Mouse (Mus musculus) left cerebral cortex, adult 8-10 months (tissue): ENCODE measurements around the gene Cux2. TPM values are rescaled to one million over a fixed set of nuclear protein-coding genes. Genes with fewer than 3 reads are reported as not detected.

Experiments used
- DNase-seq, 2 experiments: peaks; one replicate each; pipeline ENCODE4 v3.0.0; 2022; ENCODE audit warnings: low spot score in 2 of 2
- total RNA-seq, 4 experiments: library from RNA; stranded (reverse); gene quantifications; 2 replicates each; pipeline ENCODE4 v1.2.4; 2022

Cux2 gene
- total RNA-seq, 4 experiments from 2014 or later: 150 to 185 (median 160) TPM

DNA sequence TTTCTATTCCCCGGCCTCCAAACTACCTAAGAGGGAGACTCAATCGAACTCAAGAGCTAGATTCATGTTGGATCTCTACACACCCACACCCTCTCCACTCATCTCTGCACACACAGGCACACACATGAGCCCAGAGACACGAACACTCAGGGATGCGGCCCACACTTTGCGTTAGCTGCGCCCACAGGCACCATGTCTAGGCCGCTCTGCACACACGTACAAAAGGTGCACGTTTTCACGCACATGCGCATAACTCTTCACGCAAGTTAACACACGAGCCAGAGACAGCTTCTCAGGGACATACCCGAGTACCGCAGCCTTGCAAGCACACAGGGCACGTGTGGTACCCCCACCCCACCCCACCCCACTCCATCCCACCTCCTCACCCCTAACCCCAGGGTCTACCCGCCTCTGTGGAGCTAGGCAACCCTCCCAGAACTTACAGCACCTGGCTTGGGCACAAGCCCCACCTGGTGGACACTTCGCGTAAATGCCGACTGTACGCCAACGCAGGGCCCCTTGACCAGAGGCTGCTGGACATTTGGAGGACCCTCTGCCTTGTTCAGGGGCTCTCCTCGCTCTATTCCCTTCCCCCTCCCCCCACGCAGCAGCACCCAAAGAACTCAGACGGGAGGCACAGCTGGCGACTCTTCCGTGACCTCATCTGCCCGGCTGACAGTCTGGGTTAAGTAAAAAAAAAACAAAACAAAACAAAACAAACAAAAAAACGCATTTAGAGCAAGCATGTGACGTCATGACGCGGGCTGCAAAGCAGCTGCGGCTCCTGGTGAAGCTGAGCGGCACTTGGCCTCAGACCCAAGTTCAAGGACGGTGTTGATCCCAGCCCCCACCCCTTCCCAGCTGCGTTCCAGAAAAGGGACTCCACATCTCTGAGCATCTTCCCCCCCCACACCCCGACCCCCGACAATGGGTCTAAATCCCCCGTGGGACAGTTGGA lies 9.4 kb upstream of the Cux2 start:
- DNase-seq: no peak

DNA sequence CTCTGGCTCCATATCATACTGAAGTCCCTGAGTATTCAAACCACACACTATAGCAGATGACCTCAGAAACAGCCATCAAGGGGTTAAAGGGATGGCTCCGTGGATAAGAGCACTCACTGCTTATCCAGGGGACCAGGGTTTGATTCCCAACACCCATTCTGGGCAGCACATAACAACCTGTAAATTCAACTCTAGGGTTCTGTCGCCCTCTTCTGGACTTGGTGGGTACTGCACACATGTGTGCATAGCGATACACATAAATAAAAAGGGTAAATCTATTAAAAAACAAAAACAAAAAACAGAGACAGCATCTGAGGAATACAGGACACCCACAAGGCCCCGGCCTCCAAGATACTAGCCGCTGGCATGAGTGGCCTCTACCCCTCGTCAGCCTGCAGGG lies 7.7 kb upstream of the Cux2 start:
- DNase-seq: no peak

- no peak for DNase-seq
Observed at GRCm38 (mm10) chr5:122056557-122056956, 6.7 kb upstream of the Cux2 start.

GRCm38 (mm10) chr5:122054130-122054843 lies 4.4 kb upstream of the Cux2 start:
- DNase-seq: no peak

DNA sequence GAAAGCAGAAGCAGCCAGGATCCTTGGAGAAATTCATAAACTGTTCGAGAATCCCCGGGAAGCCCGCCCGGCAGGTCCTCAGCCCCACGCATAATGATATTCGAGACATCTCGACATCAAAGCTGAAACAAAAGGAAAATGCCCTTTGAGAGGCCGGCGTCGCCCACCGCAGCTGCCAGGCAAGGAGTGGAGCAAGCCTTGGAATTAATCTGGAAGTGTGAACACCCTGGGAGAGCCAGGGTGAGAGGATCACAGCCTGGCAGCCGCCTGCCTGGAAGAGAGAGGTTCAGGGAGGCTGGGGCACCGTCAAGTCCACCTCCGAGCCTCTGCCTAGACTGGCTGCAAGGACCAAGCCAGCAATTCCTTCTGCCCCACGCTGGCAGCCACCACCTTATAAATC lies 3.7 kb upstream of the Cux2 start:
- DNase-seq: no peak

DNA sequence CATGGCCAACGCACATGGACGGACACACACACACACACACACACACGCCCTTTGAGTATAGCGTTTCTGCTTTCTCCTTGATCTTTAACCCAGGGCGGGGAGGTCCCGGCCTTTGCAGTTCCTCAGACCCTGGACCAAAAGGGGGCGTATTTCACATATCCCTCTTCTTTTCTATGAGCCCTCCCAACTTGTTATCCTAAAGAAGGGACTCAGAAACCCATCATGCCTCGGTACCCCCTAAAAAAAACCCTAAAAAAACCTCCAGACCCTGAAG lies 867 bp upstream of the Cux2 start:
- no peak for DNase-seq

- peak in 1 of 2 experiments; percentile 49 for DNase-seq
Observed at GRCm38 (mm10) chr5:122049664-122050016, 262 bp downstream of the Cux2 start.

DNA sequence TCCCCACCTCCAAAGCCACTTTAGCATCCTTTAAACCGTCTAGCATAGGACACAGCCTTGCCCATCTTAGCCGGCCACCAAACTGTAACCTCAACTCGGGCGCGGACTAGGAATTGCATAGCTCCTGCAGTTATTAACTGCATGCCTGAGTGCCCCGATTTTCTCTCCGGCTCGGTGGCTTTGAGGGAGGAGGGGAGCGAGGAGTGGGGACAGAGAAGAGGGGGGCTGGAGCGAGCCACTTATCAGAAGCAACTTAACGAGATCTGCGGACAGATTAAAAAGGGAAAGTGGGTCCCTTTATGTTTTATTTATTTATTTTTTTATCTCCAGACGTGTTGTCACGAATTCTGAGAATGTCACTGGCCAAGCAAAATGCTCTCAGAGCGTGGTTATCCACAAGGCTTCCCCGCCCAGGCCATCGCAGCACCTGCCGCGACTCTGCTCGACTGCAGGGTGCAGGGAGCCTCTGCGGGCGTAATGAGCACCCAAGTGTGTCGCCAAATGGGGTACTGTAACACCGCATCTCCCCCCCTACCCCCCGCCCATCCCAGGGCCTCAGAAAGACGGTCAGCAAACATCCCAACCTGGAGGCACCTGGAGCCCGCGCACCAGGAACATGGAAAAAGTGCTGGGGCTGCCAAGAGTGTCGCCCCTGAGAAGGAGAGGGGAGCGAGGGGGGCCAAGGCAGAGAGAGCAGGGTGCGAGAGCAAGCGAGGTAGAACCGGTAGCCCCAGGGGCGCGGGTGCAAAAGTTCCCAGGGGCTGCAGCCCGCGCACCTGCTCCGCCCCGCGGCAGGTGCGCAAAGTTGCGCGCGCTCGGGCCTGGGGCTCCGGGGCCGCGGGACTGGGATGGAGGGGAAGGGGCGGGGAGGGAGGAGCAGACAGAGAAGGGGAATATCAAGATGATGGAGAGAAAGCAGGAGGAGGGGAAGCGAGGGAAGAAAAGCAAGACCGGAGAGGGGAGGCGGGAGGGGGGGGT lies 927 bp downstream of the Cux2 start:
- no peak for DNase-seq

GRCm38 (mm10) chr5:122048252-122048651 lies 1.6 kb downstream of the Cux2 start:
- DNase-seq: no peak

DNA sequence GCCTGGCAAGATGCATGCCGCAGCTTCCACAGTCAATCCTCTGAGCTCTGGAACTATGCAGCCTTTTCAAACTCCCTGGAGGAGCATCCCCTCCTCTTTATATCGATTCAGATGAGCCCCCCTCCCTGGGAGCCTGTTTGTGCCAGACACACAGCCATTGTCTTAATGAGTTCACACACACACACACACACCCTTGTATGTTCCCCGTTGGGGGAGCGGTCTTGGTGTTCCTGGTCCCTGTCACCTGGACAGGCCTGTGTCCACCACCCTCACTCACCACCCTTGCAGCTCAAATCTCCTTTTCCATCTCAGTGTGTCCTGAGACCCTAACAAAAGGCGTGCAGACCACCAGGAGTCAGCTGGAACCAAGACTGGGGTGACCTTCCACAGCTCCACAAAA lies 2.1 kb downstream of the Cux2 start:
- DNase-seq: no peak

DNA sequence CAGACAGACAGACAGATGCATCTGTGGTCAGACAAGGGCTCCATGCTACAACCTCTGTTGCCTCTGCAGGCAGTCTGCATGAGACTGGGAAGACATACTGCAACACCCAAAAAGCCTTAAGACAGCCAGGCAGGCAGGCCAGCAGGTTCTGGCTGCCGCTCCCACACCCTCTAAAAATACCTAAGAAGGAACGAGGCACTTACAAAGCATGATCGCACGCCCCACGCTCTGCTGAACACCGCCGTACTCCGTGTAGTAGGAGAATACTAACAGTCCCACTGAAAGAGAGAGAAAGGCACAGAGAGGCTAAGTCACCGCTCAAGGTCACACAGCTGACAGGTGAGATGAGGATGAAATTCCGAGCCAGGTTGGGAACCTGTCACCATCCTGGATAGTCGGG lies 6.3 kb downstream of the Cux2 start:
- DNase-seq: peak in 1 of 2 experiments; percentile 77

DNA sequence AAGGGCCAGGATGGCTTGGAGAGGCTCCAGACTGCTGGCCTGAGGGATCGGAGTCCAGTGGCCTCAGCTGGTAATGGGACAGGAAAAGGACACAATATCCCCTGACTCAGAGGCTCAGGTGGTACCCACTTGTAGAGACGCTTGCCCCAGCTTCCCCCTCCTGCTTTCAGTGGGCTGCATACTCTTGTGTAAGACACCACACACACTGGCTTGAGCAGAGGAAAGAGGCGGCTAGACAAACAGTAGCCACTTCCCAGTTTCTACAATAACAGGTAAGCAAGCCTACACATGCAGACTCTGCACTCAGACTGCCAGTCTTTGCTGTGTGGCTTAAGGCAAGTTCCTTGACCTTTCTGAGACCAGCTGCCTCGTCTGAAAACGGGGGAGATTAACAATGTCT lies 14.6 kb downstream of the Cux2 start:
- DNase-seq: no peak

- DNase-seq: no peak
Observed at GRCm38 (mm10) chr5:122033167-122033478, 16.8 kb downstream of the Cux2 start.

- no peak for DNase-seq
Observed at GRCm38 (mm10) chr5:122032471-122033166, 17.3 kb downstream of the Cux2 start.

GRCm38 (mm10) chr5:122031146-122031545 lies 18.8 kb downstream of the Cux2 start:
- DNase-seq: no peak

GRCm38 (mm10) chr5:122030640-122031039 lies 19.3 kb downstream of the Cux2 start:
- no peak for DNase-seq

DNA sequence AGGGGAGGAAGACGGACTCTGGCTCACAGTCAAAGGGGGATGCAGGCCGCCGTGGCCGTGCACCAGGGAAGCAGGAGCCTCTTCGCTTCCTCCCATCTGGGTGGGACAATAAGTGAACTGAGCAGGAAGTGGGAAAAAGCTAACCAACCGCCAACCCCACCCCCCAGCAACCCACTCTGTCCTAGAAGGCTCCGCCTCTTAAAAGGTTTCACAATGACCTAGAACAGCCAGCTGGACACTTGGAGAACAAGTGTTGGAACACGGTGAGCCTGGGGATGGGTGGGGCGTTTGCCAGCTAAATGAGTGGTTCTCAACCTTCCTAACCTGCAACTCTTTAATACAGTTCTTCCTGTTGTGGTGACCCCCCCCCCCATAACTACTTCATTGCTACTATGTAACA lies 23.1 kb downstream of the Cux2 start:
- DNase-seq: no peak

DNA sequence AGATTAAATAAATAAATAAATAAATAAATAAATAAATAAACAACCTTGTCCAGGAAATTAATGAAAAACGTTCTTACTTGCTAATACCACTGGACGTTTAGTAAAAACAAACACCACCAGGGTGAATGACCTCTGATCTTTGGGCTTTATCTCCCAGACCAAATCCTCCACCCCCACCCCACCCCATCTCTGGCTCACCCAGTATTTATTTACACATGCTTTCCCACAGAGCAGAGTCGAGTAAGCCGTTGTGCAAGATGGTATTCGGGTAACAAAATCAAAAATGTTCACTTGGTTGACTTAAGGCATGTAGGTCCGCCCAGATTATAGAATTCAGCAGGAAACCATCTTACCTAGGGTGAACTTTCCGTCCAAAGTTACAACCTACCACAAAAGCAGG lies 23.6 kb downstream of the Cux2 start:
- DNase-seq: no peak

DNA sequence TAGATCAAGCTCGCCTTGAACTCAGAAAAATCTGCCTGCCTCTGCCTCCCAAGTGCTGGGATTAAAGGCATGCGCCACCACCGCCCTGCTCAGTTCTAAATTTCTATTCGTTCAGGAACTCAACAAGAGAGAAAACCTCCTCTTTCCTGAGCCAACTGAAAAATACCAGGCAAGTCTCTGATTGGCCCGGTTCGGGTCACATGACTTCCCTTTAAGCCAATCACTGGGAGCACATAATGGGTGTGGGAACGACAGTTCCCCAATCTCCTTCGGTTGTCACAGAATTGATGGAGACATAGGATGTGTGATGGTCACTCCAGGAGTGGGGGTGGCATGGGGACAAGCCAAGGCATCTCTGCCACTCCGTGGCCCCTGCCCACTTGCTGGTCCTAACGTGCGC lies 24.8 kb downstream of the Cux2 start:
- no peak for DNase-seq

GRCm38 (mm10) chr5:122019288-122019687 lies 30.6 kb downstream of the Cux2 start:
- DNase-seq: no peak

GRCm38 (mm10) chr5:122017778-122018177 lies 32.1 kb downstream of the Cux2 start:
- no peak for DNase-seq
